Mouse (Mus musculus): ENCODE data around the gene Frmd4a.

GRCm38 (mm10) chr2:4156511-4156910 is 139.0 kb downstream of the Frmd4a start:
- TF ChIP-seq POLR2A (IDR thresholded peaks at IDR 0.05; ENCODE audit: borderline replicate concordance, extremely low read depth, low read depth, low read length) (no peak), CTCF (IDR thresholded peaks at IDR 0.05; ENCODE audit: insufficient read depth, low read length) (no peak)
